Mouse (Mus musculus) left cerebral cortex, postnatal 10 days (tissue): ENCODE data around the gene Ptprk. TPM values are rescaled to one million over a fixed set of nuclear protein-coding genes. Genes with fewer than 3 reads are reported as not detected.
A peak's percentile ranks its signal among the peaks of the same experiment; 100 is the strongest.

Experiments used
- DNase-seq, 2 experiments: peaks; one replicate each; pipeline ENCODE4 v3.0.0; 2021 to 2022; ENCODE audit warnings: low spot score in 2 of 2, mixed read lengths in 1 of 2; ENCODE audit errors: extremely low spot score in 1 of 2
- intact Hi-C: fragments of 180-260 bp; cut with DNase I; formaldehyde crosslinking; loops from one replicate; pipeline ENCODE4 v1.15.1; 2025
- total RNA-seq, 2 experiments: library from RNA; stranded (reverse); gene quantifications; 2 replicates each; pipeline ENCODE4 v1.2.3; 2021

Gene Ptprk
- total RNA-seq, 2 experiments from 2014 or later = 117 to 140 TPM

- no peak for DNase-seq
- intact Hi-C loops = no loop called here
Observed at GRCm38 (mm10) chr10:28103924-28104323, 29.3 kb downstream of the Ptprk start.

- intact Hi-C loops = no loop called here
- no peak for DNase-seq
Observed at GRCm38 (mm10) chr10:28105247-28105646, 30.6 kb downstream of the Ptprk start.

GRCm38 (mm10) chr10:28112826-28113589 is 38.4 kb downstream of the Ptprk start:
- intact Hi-C loops = no loop called here
- DNase-seq = no peak

GRCm38 (mm10) chr10:28113879-28114278 is 39.3 kb downstream of the Ptprk start:
- DNase-seq = peak; percentile 28 to 50
- intact Hi-C loops = no loop called here

- DNase-seq = no peak
- intact Hi-C loops = no loop called here
Observed at GRCm38 (mm10) chr10:28116982-28117381, 42.4 kb downstream of the Ptprk start.

GRCm38 (mm10) chr10:28118783-28119365 is 44.3 kb downstream of the Ptprk start:
- DNase-seq = no peak
- intact Hi-C loops = no loop called here

GRCm38 (mm10) chr10:28123881-28124280 is 49.3 kb downstream of the Ptprk start:
- no peak for DNase-seq
- intact Hi-C loops = no loop called here

GRCm38 (mm10) chr10:28128011-28128410 is 53.4 kb downstream of the Ptprk start:
- intact Hi-C loops = no loop called here
- peak in 1 of 2 experiments; percentile 35 for DNase-seq

GRCm38 (mm10) chr10:28128450-28128849 is 53.8 kb downstream of the Ptprk start:
- intact Hi-C loops = no loop called here
- DNase-seq = no peak

- DNase-seq = no peak
- intact Hi-C loops = no loop called here
Observed at GRCm38 (mm10) chr10:28130422-28130821, 55.8 kb downstream of the Ptprk start.

- DNase-seq = no peak
- intact Hi-C loops = no loop called here
Observed at GRCm38 (mm10) chr10:28133770-28134169, 59.1 kb downstream of the Ptprk start.

GRCm38 (mm10) chr10:28138399-28138798 is 63.8 kb downstream of the Ptprk start:
- DNase-seq = no peak
- intact Hi-C loops = no loop called here

GRCm38 (mm10) chr10:28144459-28144858 is 69.8 kb downstream of the Ptprk start:
- intact Hi-C loops = no loop called here
- no peak for DNase-seq

GRCm38 (mm10) chr10:28145326-28145725 is 70.7 kb downstream of the Ptprk start:
- intact Hi-C loops = no loop called here
- no peak for DNase-seq

GRCm38 (mm10) chr10:28155688-28156685 is 81.4 kb downstream of the Ptprk start:
- DNase-seq = no peak
- intact Hi-C loops = no loop called here

GRCm38 (mm10) chr10:28159716-28160115 is 85.1 kb downstream of the Ptprk start:
- intact Hi-C loops = no loop called here
- no peak for DNase-seq

GRCm38 (mm10) chr10:28161306-28161705 is 86.7 kb downstream of the Ptprk start:
- intact Hi-C loops = no loop called here
- DNase-seq = no peak

- intact Hi-C loops = no loop called here
- DNase-seq = peak in 1 of 2 experiments; percentile 31
Observed at GRCm38 (mm10) chr10:28164250-28164649, 89.6 kb downstream of the Ptprk start.

- intact Hi-C loops = no loop called here
- no peak for DNase-seq
Observed at GRCm38 (mm10) chr10:28164746-28165145, 90.1 kb downstream of the Ptprk start.
